ENCODE assay signal across 22 mouse cellular contexts in the genomic region with DNA sequence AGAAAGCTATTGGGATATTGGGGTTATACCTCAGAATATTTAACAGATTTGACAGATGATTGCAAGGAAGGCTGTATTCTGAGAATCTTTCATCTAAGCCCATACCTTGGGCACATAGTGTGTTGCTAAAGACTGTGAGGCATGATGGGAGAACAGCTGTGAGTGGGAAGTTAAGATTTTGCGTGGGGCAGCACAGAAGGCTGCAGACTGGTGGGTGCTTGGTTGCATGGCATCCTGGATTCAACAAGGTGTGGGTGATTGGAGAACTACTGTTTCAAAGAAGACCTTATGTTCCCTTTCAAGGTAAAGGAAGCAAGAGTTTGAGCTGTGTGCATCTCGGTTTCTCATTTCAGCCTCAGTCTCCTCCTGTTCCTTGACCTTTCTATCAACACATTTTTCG.
DNase-seq lines count a peak whose midpoint lies in the region; ATAC-seq lines count a peak whose summit lies in the region.
"Had no signal": no experiment of that assay in that cellular context is flagged by ENCODE, and none has a peak within 500 bp of the region (broad histone marks: within the 10 kb centered on the region; RNA-seq: fewer than 3 reads in every experiment).

No protein-coding gene starts in this region.

- H3K4me3 ChIP-seq in forebrain, embryonic 13.5 days = no peak overlapping the region
- H3K4me3 ChIP-seq: hindbrain, embryonic 15.5 days; limb, embryonic 12.5 days had no signal

- H3K9ac ChIP-seq in forebrain, embryonic 13.5 days = no peak overlapping the region
- H3K9ac ChIP-seq: hindbrain, embryonic 15.5 days; limb, embryonic 12.5 days; liver, embryonic 14.5 days had no signal

- H3K36me3 ChIP-seq in forebrain, embryonic 13.5 days (ENCODE audit: poor library complexity, severe bottlenecking) = no peaks in the 10 kb centered on the region
- H3K36me3 ChIP-seq: hindbrain, embryonic 15.5 days; limb, embryonic 12.5 days had no signal

- no peak overlapping the region for H3K27ac ChIP-seq in forebrain, embryonic 13.5 days
- H3K27ac ChIP-seq: hindbrain, embryonic 15.5 days; kidney, postnatal 0 days; limb, embryonic 12.5 days; liver, embryonic 14.5 days had no signal

- no peak for ATAC-seq in forebrain, embryonic 13.5 days
- ATAC-seq: forebrain, embryonic 14.5 days; midbrain, embryonic 16.5 days had no signal

- no peaks in the 10 kb centered on the region for H3K9me3 ChIP-seq in forebrain, embryonic 13.5 days (replicated peaks)
- H3K9me3 ChIP-seq: hindbrain, embryonic 15.5 days; limb, embryonic 12.5 days had no signal

- no peaks in the 10 kb centered on the region for H3K27me3 ChIP-seq in forebrain, embryonic 13.5 days
- H3K27me3 ChIP-seq: CH12.LX; hindbrain, embryonic 15.5 days; limb, embryonic 12.5 days had no signal

- peak; percentile 83 to 85 for DNase-seq in right cerebral cortex, adult 2 months (ENCODE audit: low spot score in 2 of 2)
- no peak for DNase-seq in right cerebral cortex, postnatal 14 days
- peak; percentile 88 for DNase-seq in layer of hippocampus, adult 9-11 months
- peak; percentile 66 to 89 for DNase-seq in left cerebral cortex, adult 9 months (ENCODE audit: low spot score in 2 of 2)
- DNase-seq in telencephalon, adult 2 months (ENCODE audit: low read depth, low spot score) = peak; percentile 90
- DNase-seq in adrenal gland, postnatal 10 days = no peak
- no peak for DNase-seq in adrenal gland, postnatal 36 days
- DNase-seq: adrenal gland, adult 2 months; cerebellum, adult 11-12 months; cerebellum, postnatal 25 days; gastrocnemius, postnatal 36 days; heart, postnatal 14 days; kidney, adult 11 months; spleen, adult 18-20 months had no signal

- H3K4me2 ChIP-seq in forebrain, embryonic 13.5 days = no peak overlapping the region
- H3K4me2 ChIP-seq: hindbrain, embryonic 15.5 days; limb, embryonic 12.5 days had no signal

- WGBS in forebrain, embryonic 13.5 days = 85% methylated on average over 3 of the region's 3 CpGs

- no peaks in the 10 kb centered on the region for H3K4me1 ChIP-seq in forebrain, embryonic 13.5 days
- H3K4me1 ChIP-seq: hindbrain, embryonic 15.5 days; limb, embryonic 12.5 days had no signal

Comparison
In these comparisons a context has a peak if more than half of its experiments do, and no peak if none do; other contexts are left out.
1. DNase-seq: peak in right cerebral cortex, adult 2 months (2 of 2), layer of hippocampus, adult 9-11 months (single experiment), left cerebral cortex, adult 9 months (2 of 2) and telencephalon, adult 2 months (single experiment); none in right cerebral cortex, postnatal 14 days (single experiment), adrenal gland, postnatal 10 days (single experiment) and adrenal gland, postnatal 36 days (0 of 2).